11 mouse cellular contexts compared by ENCODE assay signal in genomic region chr7:113269921-113270320, GRCm38 (mm10).
DNase-seq lines count a peak whose midpoint lies in the region; ATAC-seq and TF ChIP-seq lines count a peak whose summit lies in the region.
"Had no signal": no experiment of that assay in that cellular context is flagged by ENCODE, and none has a peak within 500 bp of the region (broad histone marks: within the 10 kb centered on the region; RNA-seq: fewer than 3 reads in every experiment).

No protein-coding gene starts in this region.

- DNase-seq in hindbrain, embryonic 10.5 days (ENCODE audit: low spot score) = no peak
- peak; percentile 86 for DNase-seq in brain, adult 2 months (ENCODE audit: low read depth, low spot score)
- peak; percentile 68 to 78 for DNase-seq in cerebellum, adult 2 months
- DNase-seq in adrenal gland, adult (ENCODE audit: inconsistent age in 2 of 2, low spot score in 1 of 2) = no peak
- DNase-seq: liver, embryonic 13.5 days had no signal

- no peak overlapping the region for H3K4me2 ChIP-seq in hindbrain, embryonic 15.5 days
- H3K4me2 ChIP-seq: embryonic facial prominence, embryonic 12.5 days; forebrain, embryonic 13.5 days; heart, embryonic 12.5 days; liver, embryonic 13.5 days had no signal

- no peak for ATAC-seq in hindbrain, embryonic 15.5 days (ENCODE audit: low FRiP score, low read depth)
- ATAC-seq in CD4-positive, CD25-positive, alpha-beta regulatory T cell, adult 4 months = no peak
- ATAC-seq: forebrain, embryonic 13.5 days had no signal

- peaks cover 19% of the 10 kb centered on the region for H3K4me1 ChIP-seq in hindbrain, embryonic 15.5 days (replicated peaks)
- peaks cover 10% of the 10 kb centered on the region for H3K4me1 ChIP-seq in hindbrain, embryonic 10.5 days (replicated peaks)
- peaks cover 47% of the 10 kb centered on the region for H3K4me1 ChIP-seq in cerebellum, adult 2 months (ENCODE audit: control insufficient read depth, insufficient read depth, low read length)
- H3K4me1 ChIP-seq in small intestine, adult 2 months (ENCODE audit: control insufficient read depth, insufficient read depth, insufficient read length, low read length) = peaks cover 12% of the 10 kb centered on the region
- H3K4me1 ChIP-seq: embryonic facial prominence, embryonic 12.5 days; liver, embryonic 13.5 days had no signal

- H3K36me3 ChIP-seq in hindbrain, embryonic 15.5 days = no peaks in the 10 kb centered on the region
- no peaks in the 10 kb centered on the region for H3K36me3 ChIP-seq in hindbrain, embryonic 10.5 days
- H3K36me3 ChIP-seq in small intestine, adult 2 months (ENCODE audit: control insufficient read depth, insufficient read depth, low read length) = peaks cover 3% of the 10 kb centered on the region; the same call in 1 of the 2 replicates
- H3K36me3 ChIP-seq: embryonic facial prominence, embryonic 12.5 days; heart, embryonic 12.5 days; liver, embryonic 13.5 days had no signal

- peak overlapping the region; percentile 48; the same call in 1 of the 2 replicates for H3K27ac ChIP-seq in hindbrain, embryonic 15.5 days (replicated peaks)
- no peak overlapping the region for H3K27ac ChIP-seq in hindbrain, embryonic 10.5 days
- H3K27ac ChIP-seq in cerebellum, adult 2 months (ENCODE audit: insufficient read depth, low read length) = no peak overlapping the region; the same call in 1 of the 2 replicates
- H3K27ac ChIP-seq in small intestine, adult 2 months (ENCODE audit: insufficient read depth, low read depth, low read length) = 0 out of 2 replicates have a peak overlapping the region, but pooled peaks have one; percentile 5
- H3K27ac ChIP-seq: embryonic facial prominence, embryonic 12.5 days; forebrain, embryonic 13.5 days; liver, embryonic 13.5 days had no signal

- no peaks in the 10 kb centered on the region for H3K27me3 ChIP-seq in hindbrain, embryonic 15.5 days
- H3K27me3 ChIP-seq in hindbrain, embryonic 10.5 days (ENCODE audit: insufficient read depth, poor library complexity, severe bottlenecking) = no peaks in the 10 kb centered on the region
- no peaks in the 10 kb centered on the region for H3K27me3 ChIP-seq in cerebellum, adult 2 months (ENCODE audit: control insufficient read depth, insufficient read depth, low read length)
- H3K27me3 ChIP-seq in small intestine, adult 2 months (ENCODE audit: control insufficient read depth, insufficient read depth, low read length) = no peaks in the 10 kb centered on the region
- H3K27me3 ChIP-seq: embryonic facial prominence, embryonic 12.5 days; forebrain, embryonic 13.5 days; heart, embryonic 12.5 days; liver, embryonic 13.5 days had no signal

- no peaks in the 10 kb centered on the region for H3K9me3 ChIP-seq in hindbrain, embryonic 15.5 days
- no peaks in the 10 kb centered on the region for H3K9me3 ChIP-seq in hindbrain, embryonic 10.5 days
- H3K9me3 ChIP-seq: embryonic facial prominence, embryonic 12.5 days; forebrain, embryonic 13.5 days; heart, embryonic 12.5 days; liver, embryonic 13.5 days had no signal

- no peak for TF ChIP-seq POLR2A in cerebellum, adult 2 months (IDR thresholded peaks at IDR 0.05; ENCODE audit: borderline replicate concordance, insufficient read depth, low read length)
- TF ChIP-seq POLR2A in small intestine, adult 2 months (IDR thresholded peaks at IDR 0.05; ENCODE audit: low read depth, low read length) = no peak

- H3K9ac ChIP-seq in hindbrain, embryonic 15.5 days = no peak overlapping the region
- H3K9ac ChIP-seq: embryonic facial prominence, embryonic 12.5 days; forebrain, embryonic 13.5 days; heart, embryonic 12.5 days; liver, embryonic 13.5 days had no signal

- TF ChIP-seq CTCF in cerebellum, adult 2 months (IDR thresholded peaks at IDR 0.05; ENCODE audit: borderline replicate concordance, insufficient read depth, low read depth, low read length) = no peak
- TF ChIP-seq CTCF in small intestine, adult 2 months (IDR thresholded peaks at IDR 0.05; ENCODE audit: extremely low read depth, insufficient read length, insufficient replicate concordance, low read depth, low read length) = no peak

- 54% methylated on average over 3 of the region's 3 CpGs for WGBS in hindbrain, embryonic 15.5 days
- WGBS in hindbrain, embryonic 10.5 days = 60% methylated on average over 3 of the region's 3 CpGs
- WGBS in cerebellum, adult 2 months = 6% methylated on average over 3 of the region's 3 CpGs
- 16% methylated on average over 3 of the region's 3 CpGs for WGBS in small intestine, adult 2 months

- H3K4me3 ChIP-seq in hindbrain, embryonic 15.5 days = no peak overlapping the region
- H3K4me3 ChIP-seq in hindbrain, embryonic 10.5 days = no peak overlapping the region
- no peak overlapping the region for H3K4me3 ChIP-seq in cerebellum, adult 2 months (replicated peaks; ENCODE audit: insufficient read depth, low read depth, low read length)
- no peak overlapping the region for H3K4me3 ChIP-seq in small intestine, adult 2 months (ENCODE audit: low read depth, low read length)
- H3K4me3 ChIP-seq: embryonic facial prominence, embryonic 12.5 days; forebrain, embryonic 13.5 days; heart, embryonic 12.5 days; liver, embryonic 13.5 days had no signal

Comparison
In these comparisons a context has a peak if more than half of its experiments do, and no peak if none do; other contexts are left out.
1. H3K27ac ChIP-seq: peak in hindbrain, embryonic 15.5 days (single experiment) and small intestine, adult 2 months (single experiment); none in hindbrain, embryonic 10.5 days (single experiment) and cerebellum, adult 2 months (single experiment).
2. DNase-seq: peak in brain, adult 2 months (single experiment) and cerebellum, adult 2 months (2 of 2); none in hindbrain, embryonic 10.5 days (single experiment) and adrenal gland, adult (0 of 2).